Mouse (Mus musculus) T-helper 17 cell (primary cell): Measurements from ENCODE around the gene Abca1.

Source experiments
- in situ Hi-C, 2 experiments: fragments of 300-600 bp; cut with MboI, MseI; formaldehyde crosslinking; loops; 1 replicate in 1 of 2; 2 replicates in 1 of 2; pipeline ENCODE4 v1.15.1; 2025; ENCODE audit warnings: high pct_unique_total_duplicates in 2 of 2

The Abca1 gene

GRCm38 (mm10) chr4:53124837-53125490 is 34.7 kb downstream of the Abca1 start:
- in situ Hi-C loops = loop anchor here (5.0 to 25.0 kb wide), 2 partner anchors 92 to 462 kb away; no protein-coding TSS in a partner anchor

- in situ Hi-C loops = loop anchor here in 1 of 2 experiments (5.0 kb wide), 1 partner anchor 95 kb away; no protein-coding TSS in a partner anchor
Observed at GRCm38 (mm10) chr4:53122310-53122709, 37.4 kb downstream of the Abca1 start.

GRCm38 (mm10) chr4:53121516-53122227 is 38.0 kb downstream of the Abca1 start:
- in situ Hi-C loops = loop anchor here in 1 of 2 experiments (5.0 kb wide), 1 partner anchor 96 kb away; no protein-coding TSS in a partner anchor

- in situ Hi-C loops = loop anchor here in 1 of 2 experiments (5.0 kb wide), 1 partner anchor 96 kb away; no protein-coding TSS in a partner anchor
Observed at GRCm38 (mm10) chr4:53121084-53121483, 38.6 kb downstream of the Abca1 start.

GRCm38 (mm10) chr4:53120038-53120685 is 39.5 kb downstream of the Abca1 start:
- in situ Hi-C loops = loop anchor here in 1 of 2 experiments (5.0 kb wide), 1 partner anchor 97 kb away; no protein-coding TSS in a partner anchor

GRCm38 (mm10) chr4:53118643-53119042 is 41.1 kb downstream of the Abca1 start:
- in situ Hi-C loops = no loop called here

GRCm38 (mm10) chr4:53117610-53118009 is 42.1 kb downstream of the Abca1 start:
- in situ Hi-C loops = no loop called here

GRCm38 (mm10) chr4:53117076-53117475 is 42.6 kb downstream of the Abca1 start:
- in situ Hi-C loops = no loop called here

GRCm38 (mm10) chr4:53115866-53116265 is 43.8 kb downstream of the Abca1 start:
- in situ Hi-C loops = no loop called here

GRCm38 (mm10) chr4:53115410-53115809 is 44.3 kb downstream of the Abca1 start:
- in situ Hi-C loops = no loop called here

- in situ Hi-C loops = no loop called here
Observed at GRCm38 (mm10) chr4:53111919-53112355, 47.8 kb downstream of the Abca1 start.

GRCm38 (mm10) chr4:53110356-53110755 is 49.3 kb downstream of the Abca1 start:
- in situ Hi-C loops = no loop called here

GRCm38 (mm10) chr4:53109381-53109928 is 50.2 kb downstream of the Abca1 start:
- in situ Hi-C loops = no loop called here

- in situ Hi-C loops = no loop called here
Observed at GRCm38 (mm10) chr4:53108194-53108593, 51.5 kb downstream of the Abca1 start.

- in situ Hi-C loops = no loop called here
Observed at GRCm38 (mm10) chr4:53106732-53107131, 53.0 kb downstream of the Abca1 start.

GRCm38 (mm10) chr4:53106071-53106470 is 53.6 kb downstream of the Abca1 start:
- in situ Hi-C loops = no loop called here

- in situ Hi-C loops = no loop called here
Observed at GRCm38 (mm10) chr4:53104634-53105033, 55.1 kb downstream of the Abca1 start.

- in situ Hi-C loops = no loop called here
Observed at GRCm38 (mm10) chr4:53102529-53102928, 57.2 kb downstream of the Abca1 start.

- in situ Hi-C loops = no loop called here
Observed at GRCm38 (mm10) chr4:53101306-53101705, 58.4 kb downstream of the Abca1 start.

- in situ Hi-C loops = no loop called here
Observed at GRCm38 (mm10) chr4:53100492-53100891, 59.2 kb downstream of the Abca1 start.

GRCm38 (mm10) chr4:53094850-53095249 is 64.8 kb downstream of the Abca1 start:
- in situ Hi-C loops = no loop called here

GRCm38 (mm10) chr4:53094331-53094730 is 65.4 kb downstream of the Abca1 start:
- in situ Hi-C loops = no loop called here
